Mouse (Mus musculus): ENCODE measurements around the gene Kcnj6. TPM values are rescaled to one million over a fixed set of nuclear protein-coding genes. Genes with fewer than 3 reads are reported as not detected.

Gene Kcnj6
- polyA plus RNA-seq, 1 experiment from 2014 or later = not detected

GRCm38 (mm10) chr16:94990114-94990513, 7.4 kb downstream of the Kcnj6 start:
- H3K4me1 ChIP-seq (replicated peaks; ENCODE audit: control insufficient read depth, insufficient read depth, low read length) = no peaks in the 10 kb centered on the region
- no peaks in the 10 kb centered on the region; the same call in 1 of the 2 replicates for H3K9me3 ChIP-seq (ENCODE audit: control insufficient read depth, low read length)
- no peak overlapping the region for H3K9ac ChIP-seq (ENCODE audit: low read length)
- H3K4me3 ChIP-seq (ENCODE audit: low read length) = no peak overlapping the region
- ATAC-seq (ENCODE audit: low read depth) = no peak
- WGBS = 64% methylated on average over 2 of the region's 2 CpGs
- H3K4me2 ChIP-seq (ENCODE audit: low read depth, low read length) = no peak overlapping the region
- H3K27me3 ChIP-seq (ENCODE audit: control insufficient read depth, insufficient read depth, low read depth, low read length) = no peaks in the 10 kb centered on the region
- no peaks in the 10 kb centered on the region for H3K36me3 ChIP-seq (ENCODE audit: control insufficient read depth, insufficient read depth, low read length)
- H3K27ac ChIP-seq (ENCODE audit: low read length) = no peak overlapping the region

DNA sequence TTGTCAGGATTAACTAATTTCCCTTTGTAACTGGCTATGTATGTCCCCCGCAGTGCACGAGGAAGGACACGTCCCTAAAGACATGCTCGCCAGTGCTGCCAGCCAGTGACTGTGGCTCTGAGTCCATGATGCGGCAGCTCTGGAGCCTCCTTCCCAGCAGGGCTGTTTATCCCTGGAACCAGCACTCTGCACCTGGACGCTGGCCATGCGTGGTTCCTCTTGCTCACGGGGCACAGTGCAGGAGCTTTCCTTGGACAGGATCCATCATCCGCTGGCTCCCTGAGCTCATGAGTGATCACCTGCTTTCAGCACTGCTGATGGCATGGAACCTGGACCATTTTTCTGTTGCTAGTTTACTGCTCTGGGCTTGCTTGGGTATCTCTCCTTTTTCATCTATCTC, 10.8 kb downstream of the Kcnj6 start:
- no peak overlapping the region for H3K9ac ChIP-seq (ENCODE audit: low read length)
- H3K27ac ChIP-seq (ENCODE audit: low read length) = no peak overlapping the region
- no peaks in the 10 kb centered on the region; the same call in 1 of the 2 replicates for H3K9me3 ChIP-seq (ENCODE audit: control insufficient read depth, low read length)
- H3K4me2 ChIP-seq (ENCODE audit: low read depth, low read length) = no peak overlapping the region
- no peak for ATAC-seq (ENCODE audit: low read depth)
- no peaks in the 10 kb centered on the region for H3K36me3 ChIP-seq (ENCODE audit: control insufficient read depth, insufficient read depth, low read length)
- H3K4me1 ChIP-seq (replicated peaks; ENCODE audit: control insufficient read depth, insufficient read depth, low read length) = no peaks in the 10 kb centered on the region
- no peak overlapping the region for H3K4me3 ChIP-seq (ENCODE audit: low read length)
- WGBS = 71% methylated on average over 9 of the region's 9 CpGs
- H3K27me3 ChIP-seq (ENCODE audit: control insufficient read depth, insufficient read depth, low read depth, low read length) = no peaks in the 10 kb centered on the region

GRCm38 (mm10) chr16:94984263-94984662, 13.2 kb downstream of the Kcnj6 start:
- no peak for ATAC-seq (ENCODE audit: low read depth)
- no peaks in the 10 kb centered on the region for H3K4me1 ChIP-seq (replicated peaks; ENCODE audit: control insufficient read depth, insufficient read depth, low read length)
- 91% methylated on average over 3 of the region's 3 CpGs for WGBS
- no peak overlapping the region for H3K4me2 ChIP-seq (ENCODE audit: low read depth, low read length)
- H3K27ac ChIP-seq (ENCODE audit: low read length) = no peak overlapping the region
- no peak overlapping the region for H3K9ac ChIP-seq (ENCODE audit: low read length)
- no peaks in the 10 kb centered on the region for H3K36me3 ChIP-seq (ENCODE audit: control insufficient read depth, insufficient read depth, low read length)
- H3K4me3 ChIP-seq (ENCODE audit: low read length) = no peak overlapping the region
- no peaks in the 10 kb centered on the region for H3K27me3 ChIP-seq (ENCODE audit: control insufficient read depth, insufficient read depth, low read depth, low read length)
- H3K9me3 ChIP-seq (ENCODE audit: control insufficient read depth, low read length) = no peaks in the 10 kb centered on the region; the same call in 1 of the 2 replicates

- H3K9me3 ChIP-seq (ENCODE audit: control insufficient read depth, low read length) = no peaks in the 10 kb centered on the region
- ATAC-seq (ENCODE audit: low read depth) = no peak
- H3K4me2 ChIP-seq (ENCODE audit: low read depth, low read length) = no peak overlapping the region
- no peak overlapping the region for H3K9ac ChIP-seq (ENCODE audit: low read length)
- WGBS = 75% methylated on average over 2 of the region's 2 CpGs
- no peak overlapping the region for H3K27ac ChIP-seq (ENCODE audit: low read length)
- H3K4me1 ChIP-seq (replicated peaks; ENCODE audit: control insufficient read depth, insufficient read depth, low read length) = no peaks in the 10 kb centered on the region
- H3K36me3 ChIP-seq (ENCODE audit: control insufficient read depth, insufficient read depth, low read length) = no peaks in the 10 kb centered on the region
- no peak overlapping the region for H3K4me3 ChIP-seq (ENCODE audit: low read length)
- H3K27me3 ChIP-seq (ENCODE audit: control insufficient read depth, insufficient read depth, low read depth, low read length) = no peaks in the 10 kb centered on the region
These were observed 17.1 kb downstream of the Kcnj6 start for GRCm38 (mm10) chr16:94980374-94980773.

DNA sequence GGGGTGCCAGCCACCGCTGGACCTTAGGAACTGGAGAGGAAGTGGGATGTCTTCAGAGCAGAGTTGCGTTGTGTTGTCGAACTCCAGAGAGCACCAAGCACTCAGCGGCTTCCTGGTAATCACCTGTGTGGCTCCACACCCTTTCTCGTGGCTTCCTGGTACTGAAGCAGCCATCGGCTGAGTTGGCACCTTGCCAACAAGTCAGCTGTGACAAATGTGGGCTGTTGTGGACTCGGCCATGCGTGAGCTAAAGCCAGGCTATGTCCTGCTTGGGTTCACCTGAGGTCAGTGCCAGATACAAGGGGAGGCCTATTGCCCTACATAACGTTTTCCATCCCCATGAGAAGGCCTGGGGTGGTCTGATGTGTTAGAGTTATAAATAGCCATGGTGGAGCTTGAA, 18.0 kb downstream of the Kcnj6 start:
- Histone ChIP-seq H3K27me3 (ENCODE audit: control insufficient read depth, insufficient read depth, low read depth, low read length) (no peaks in the 10 kb centered on the region), H3K4me2 (ENCODE audit: low read depth, low read length) (no peak overlapping the region), H3K4me1 (replicated peaks; ENCODE audit: control insufficient read depth, insufficient read depth, low read length) (no peaks in the 10 kb centered on the region), H3K4me3 (ENCODE audit: low read length) (no peak overlapping the region), H3K9me3 (ENCODE audit: control insufficient read depth, low read length) (no peaks in the 10 kb centered on the region), H3K27ac (ENCODE audit: low read length) (no peak overlapping the region), H3K36me3 (ENCODE audit: control insufficient read depth, insufficient read depth, low read length) (no peaks in the 10 kb centered on the region), H3K9ac (ENCODE audit: low read length) (no peak overlapping the region)
- WGBS = 54% methylated on average over 9 of the region's 9 CpGs
- ATAC-seq (ENCODE audit: low read depth) = no peak

- Histone ChIP-seq H3K27ac (ENCODE audit: low read length) (no peak overlapping the region), H3K4me1 (replicated peaks; ENCODE audit: control insufficient read depth, insufficient read depth, low read length) (no peaks in the 10 kb centered on the region), H3K4me3 (ENCODE audit: low read length) (no peak overlapping the region), H3K4me2 (ENCODE audit: low read depth, low read length) (no peak overlapping the region), H3K27me3 (ENCODE audit: control insufficient read depth, insufficient read depth, low read depth, low read length) (no peaks in the 10 kb centered on the region), H3K36me3 (ENCODE audit: control insufficient read depth, insufficient read depth, low read length) (no peaks in the 10 kb centered on the region), H3K9ac (ENCODE audit: low read length) (no peak overlapping the region), H3K9me3 (ENCODE audit: control insufficient read depth, low read length) (no peaks in the 10 kb centered on the region)
- WGBS = 36% methylated on average over 14 of the region's 14 CpGs
- no peak for ATAC-seq (ENCODE audit: low read depth)
These were observed 25.2 kb downstream of the Kcnj6 start for GRCm38 (mm10) chr16:94972080-94972855.

DNA sequence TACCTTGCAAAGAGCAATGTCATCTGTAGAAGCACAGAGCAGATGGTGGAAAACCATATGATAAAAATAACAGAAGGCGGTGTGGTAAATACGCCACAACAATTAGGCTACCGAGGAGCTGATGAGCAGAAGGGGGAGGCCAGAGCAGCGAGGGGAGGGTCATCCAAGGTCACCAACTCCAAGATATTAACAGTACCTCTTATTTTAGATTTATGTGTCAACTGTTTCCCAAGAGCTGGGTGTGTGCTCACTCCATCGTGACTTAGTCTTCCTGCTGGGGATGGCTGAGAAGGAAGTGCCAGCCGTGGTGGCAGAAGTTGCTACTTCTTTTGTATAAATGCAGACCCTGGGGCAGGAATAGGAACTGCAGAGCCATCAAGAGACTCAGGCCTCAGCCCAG, 28.6 kb downstream of the Kcnj6 start:
- Histone ChIP-seq H3K9me3 (ENCODE audit: control insufficient read depth, low read length) (no peaks in the 10 kb centered on the region), H3K4me3 (ENCODE audit: low read length) (no peak overlapping the region), H3K9ac (ENCODE audit: low read length) (no peak overlapping the region), H3K4me2 (ENCODE audit: low read depth, low read length) (no peak overlapping the region), H3K27me3 (ENCODE audit: control insufficient read depth, insufficient read depth, low read depth, low read length) (no peaks in the 10 kb centered on the region), H3K36me3 (ENCODE audit: control insufficient read depth, insufficient read depth, low read length) (no peaks in the 10 kb centered on the region), H3K4me1 (replicated peaks; ENCODE audit: control insufficient read depth, insufficient read depth, low read length) (no peaks in the 10 kb centered on the region), H3K27ac (ENCODE audit: low read length) (no peak overlapping the region)
- no peak for ATAC-seq (ENCODE audit: low read depth)
- WGBS = 57% methylated on average over 6 of the region's 6 CpGs

GRCm38 (mm10) chr16:94968472-94968871, 29.0 kb downstream of the Kcnj6 start:
- H3K27ac ChIP-seq (ENCODE audit: low read length) = no peak overlapping the region
- H3K27me3 ChIP-seq (ENCODE audit: control insufficient read depth, insufficient read depth, low read depth, low read length) = no peaks in the 10 kb centered on the region
- H3K36me3 ChIP-seq (ENCODE audit: control insufficient read depth, insufficient read depth, low read length) = no peaks in the 10 kb centered on the region
- H3K4me2 ChIP-seq (ENCODE audit: low read depth, low read length) = no peak overlapping the region
- ATAC-seq (ENCODE audit: low read depth) = no peak
- 82% methylated on average over 2 of the region's 2 CpGs for WGBS
- no peaks in the 10 kb centered on the region for H3K4me1 ChIP-seq (replicated peaks; ENCODE audit: control insufficient read depth, insufficient read depth, low read length)
- H3K9ac ChIP-seq (ENCODE audit: low read length) = no peak overlapping the region
- H3K4me3 ChIP-seq (ENCODE audit: low read length) = no peak overlapping the region
- H3K9me3 ChIP-seq (ENCODE audit: control insufficient read depth, low read length) = no peaks in the 10 kb centered on the region

- H3K27me3 ChIP-seq (ENCODE audit: control insufficient read depth, insufficient read depth, low read depth, low read length) = no peaks in the 10 kb centered on the region
- H3K4me2 ChIP-seq (ENCODE audit: low read depth, low read length) = no peak overlapping the region
- H3K36me3 ChIP-seq (ENCODE audit: control insufficient read depth, insufficient read depth, low read length) = no peaks in the 10 kb centered on the region
- no peak overlapping the region for H3K4me3 ChIP-seq (ENCODE audit: low read length)
- no peak for ATAC-seq (ENCODE audit: low read depth)
- H3K9ac ChIP-seq (ENCODE audit: low read length) = no peak overlapping the region
- no peaks in the 10 kb centered on the region for H3K4me1 ChIP-seq (replicated peaks; ENCODE audit: control insufficient read depth, insufficient read depth, low read length)
- H3K9me3 ChIP-seq (ENCODE audit: control insufficient read depth, low read length) = no peaks in the 10 kb centered on the region
- WGBS = 84% methylated on average over 9 of the region's 9 CpGs
- H3K27ac ChIP-seq (ENCODE audit: low read length) = no peak overlapping the region
These were observed 40.2 kb downstream of the Kcnj6 start for GRCm38 (mm10) chr16:94957156-94957828.

Measured in lung, embryonic 16.5 days (tissue).